Mouse (Mus musculus): ENCODE measurements at regions not wholly inside any gene's neighbourhood (a gene's known extent, or its start where the extent isn't known, plus 50 kb on each side); places are given as distances from the start of the nearest gene placed in this dataset.

GRCm38 (mm10) chr17:83069246-83069645 lies 145.8 kb upstream of the Pkdcc start:
- Histone ChIP-seq H3K27me3 (ENCODE audit: control insufficient read depth, insufficient read depth, low read length) (no peaks in the 10 kb centered on the region), H3K27ac (replicated peaks) (no peak overlapping the region), H3K9me3 (ENCODE audit: control insufficient read depth, low read length) (no peaks in the 10 kb centered on the region), H3K4me3 (ENCODE audit: low read depth, low read length) (no peak overlapping the region), H3K9ac (ENCODE audit: low read length) (no peak overlapping the region), H3K4me1 (replicated peaks; ENCODE audit: control insufficient read depth, insufficient read depth) (no peaks in the 10 kb centered on the region), H3K36me3 (ENCODE audit: control insufficient read depth, insufficient read depth, low read length) (no peaks in the 10 kb centered on the region), H3K4me2 (replicated peaks; ENCODE audit: low read depth) (no peak overlapping the region)
- ATAC-seq (ENCODE audit: low FRiP score, low TSS enrichment) = no peak
- 70% methylated on average over 4 of the region's 4 CpGs for WGBS
- no peak for DNase-seq (ENCODE audit: low spot score)
- TF ChIP-seq EP300 (optimal IDR thresholded peaks at IDR 0.05) = no peak
- TF ChIP-seq CTCF (IDR thresholded peaks at IDR 0.05; ENCODE audit: low read depth) = no peak

- H3K4me3 ChIP-seq (ENCODE audit: low read depth, low read length) = no peak overlapping the region
- no peak for TF ChIP-seq EP300 (optimal IDR thresholded peaks at IDR 0.05)
- TF ChIP-seq CTCF (IDR thresholded peaks at IDR 0.05; ENCODE audit: low read depth) = no peak
- no peak overlapping the region for H3K4me2 ChIP-seq (replicated peaks; ENCODE audit: low read depth)
- ATAC-seq (ENCODE audit: low FRiP score, low TSS enrichment) (no peak), DNase-seq (ENCODE audit: low spot score) (no peak)
- WGBS = 51% methylated on average over 6 of the region's 6 CpGs
- H3K36me3 ChIP-seq (ENCODE audit: control insufficient read depth, insufficient read depth, low read length) = no peaks in the 10 kb centered on the region
- H3K27ac ChIP-seq (replicated peaks) = no peak overlapping the region
- no peaks in the 10 kb centered on the region for H3K4me1 ChIP-seq (replicated peaks; ENCODE audit: control insufficient read depth, insufficient read depth)
- H3K9me3 ChIP-seq (ENCODE audit: control insufficient read depth, low read length) = no peaks in the 10 kb centered on the region
- H3K9ac ChIP-seq (ENCODE audit: low read length) = no peak overlapping the region
- H3K27me3 ChIP-seq (ENCODE audit: control insufficient read depth, insufficient read depth, low read length) = no peaks in the 10 kb centered on the region
Observed at GRCm38 (mm10) chr17:83071746-83072145, 143.3 kb upstream of the Pkdcc start.

- TF ChIP-seq CTCF (IDR thresholded peaks at IDR 0.05; ENCODE audit: low read depth) (no peak), EP300 (optimal IDR thresholded peaks at IDR 0.05) (no peak)
- Histone ChIP-seq H3K4me2 (replicated peaks; ENCODE audit: low read depth) (no peak overlapping the region), H3K27ac (replicated peaks) (no peak overlapping the region), H3K9me3 (ENCODE audit: control insufficient read depth, low read length) (no peaks in the 10 kb centered on the region), H3K36me3 (ENCODE audit: control insufficient read depth, insufficient read depth, low read length) (no peaks in the 10 kb centered on the region), H3K4me1 (replicated peaks; ENCODE audit: control insufficient read depth, insufficient read depth) (no peaks in the 10 kb centered on the region), H3K27me3 (ENCODE audit: control insufficient read depth, insufficient read depth, low read length) (no peaks in the 10 kb centered on the region), H3K9ac (ENCODE audit: low read length) (no peak overlapping the region), H3K4me3 (ENCODE audit: low read depth, low read length) (no peak overlapping the region)
- no peak for DNase-seq (ENCODE audit: low spot score)
- no peak for ATAC-seq (ENCODE audit: low FRiP score, low TSS enrichment)
- WGBS = 31% methylated on average over 4 of the region's 4 CpGs
Observed at GRCm38 (mm10) chr17:83072175-83072574, 142.9 kb upstream of the Pkdcc start.

DNA sequence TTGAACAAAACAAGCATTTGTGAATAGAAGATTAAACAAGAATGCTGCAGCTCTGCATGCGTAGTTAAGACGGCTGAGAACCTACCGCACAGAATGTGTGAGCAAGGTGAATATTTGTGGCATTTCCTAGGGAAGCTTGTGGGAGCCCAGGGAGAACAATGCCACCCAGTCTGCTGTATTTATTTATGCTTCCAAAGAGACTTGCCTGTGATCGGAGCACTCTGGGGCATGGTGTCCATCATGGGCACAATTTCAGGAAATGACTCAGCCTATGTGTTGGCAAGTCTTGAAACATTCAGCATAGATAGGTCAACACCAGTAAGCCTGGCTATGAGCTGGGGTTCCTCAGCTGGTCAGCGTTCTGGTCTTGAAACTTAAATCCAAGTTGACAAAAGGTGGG lies 140.2 kb upstream of the Pkdcc start:
- no peak overlapping the region for H3K4me3 ChIP-seq (ENCODE audit: low read depth, low read length)
- no peaks in the 10 kb centered on the region for H3K27me3 ChIP-seq (ENCODE audit: control insufficient read depth, insufficient read depth, low read length)
- no peaks in the 10 kb centered on the region for H3K36me3 ChIP-seq (ENCODE audit: control insufficient read depth, insufficient read depth, low read length)
- no peak overlapping the region for H3K27ac ChIP-seq (replicated peaks)
- no peaks in the 10 kb centered on the region for H3K9me3 ChIP-seq (ENCODE audit: control insufficient read depth, low read length)
- DNase-seq (ENCODE audit: low spot score) (no peak), ATAC-seq (ENCODE audit: low FRiP score, low TSS enrichment) (0 out of 2 replicates have a peak, but pooled peaks have one; percentile 50)
- TF ChIP-seq CTCF (IDR thresholded peaks at IDR 0.05; ENCODE audit: low read depth) (no peak), EP300 (optimal IDR thresholded peaks at IDR 0.05) (no peak)
- H3K4me1 ChIP-seq (replicated peaks; ENCODE audit: control insufficient read depth, insufficient read depth) = no peaks in the 10 kb centered on the region
- no peak overlapping the region for H3K4me2 ChIP-seq (replicated peaks; ENCODE audit: low read depth)
- no peak overlapping the region for H3K9ac ChIP-seq (ENCODE audit: low read length)
- 37% methylated on average over 5 of the region's 5 CpGs for WGBS

DNA sequence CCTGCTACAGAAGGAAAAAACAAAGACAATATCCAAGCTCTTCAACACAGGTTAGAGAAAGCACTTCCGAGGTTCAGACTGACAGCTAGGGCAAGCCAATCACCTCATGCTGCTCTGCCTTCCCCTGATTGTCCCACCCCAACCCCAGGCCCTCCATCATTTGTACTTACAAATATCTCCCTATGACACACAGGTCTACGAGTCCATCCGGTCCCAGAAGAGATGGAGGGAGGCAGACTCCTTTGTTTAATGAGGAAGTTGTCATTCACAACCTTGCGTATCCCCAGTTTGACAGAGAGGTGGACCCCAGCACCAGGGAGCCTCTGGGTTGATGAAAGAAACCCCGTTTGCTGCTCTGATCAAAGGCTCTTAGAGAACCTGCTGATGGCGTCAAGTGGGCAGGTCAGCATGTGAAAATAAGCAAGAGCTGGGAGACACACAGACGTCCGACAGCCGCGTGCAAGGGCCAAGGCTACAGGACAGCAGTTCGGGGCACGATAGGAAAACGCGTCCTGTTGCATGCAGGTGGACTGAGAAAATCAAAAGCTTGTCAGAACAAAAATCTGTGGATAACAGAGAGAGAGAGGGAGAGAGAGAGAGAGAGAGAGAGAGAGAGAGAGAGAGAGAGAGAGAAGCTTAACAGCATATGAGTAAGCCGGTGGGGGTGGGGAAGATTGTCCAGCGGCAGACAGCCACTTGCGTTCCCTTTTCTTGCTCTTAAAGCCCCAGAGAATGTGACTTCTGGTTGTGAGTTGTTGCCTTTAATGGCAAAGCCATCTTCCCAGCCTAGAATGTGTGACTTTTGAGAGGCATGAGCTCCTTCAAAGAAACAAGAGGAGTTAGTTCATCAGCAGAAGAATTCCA lies 137.1 kb upstream of the Pkdcc start:
- H3K9ac ChIP-seq (ENCODE audit: low read length) = no peak overlapping the region; the same call in 1 of the 2 replicates
- H3K4me2 ChIP-seq (replicated peaks; ENCODE audit: low read depth) = no peak overlapping the region
- 0 out of 2 replicates have a peak, but pooled peaks have one; percentile 14 for ATAC-seq (ENCODE audit: low FRiP score, low TSS enrichment)
- no peak overlapping the region for H3K4me3 ChIP-seq (ENCODE audit: low read depth, low read length)
- no peaks in the 10 kb centered on the region for H3K4me1 ChIP-seq (replicated peaks; ENCODE audit: control insufficient read depth, insufficient read depth)
- H3K36me3 ChIP-seq (ENCODE audit: control insufficient read depth, insufficient read depth, low read length) = no peaks in the 10 kb centered on the region
- peak overlapping the region; percentile 69 for H3K27ac ChIP-seq (replicated peaks)
- H3K9me3 ChIP-seq (ENCODE audit: control insufficient read depth, low read length) = no peaks in the 10 kb centered on the region
- TF ChIP-seq CTCF (IDR thresholded peaks at IDR 0.05; ENCODE audit: low read depth) (no peak), EP300 (optimal IDR thresholded peaks at IDR 0.05) (no peak)
- H3K27me3 ChIP-seq (ENCODE audit: control insufficient read depth, insufficient read depth, low read length) = no peaks in the 10 kb centered on the region
- WGBS = 50% methylated on average over 17 of the region's 17 CpGs
- DNase-seq (ENCODE audit: low spot score) = peak; percentile 33

All from stomach, postnatal 0 days (tissue).